Mouse (Mus musculus) limb, embryonic 13.5 days (tissue): Measurements from ENCODE around the gene Trmt13. TPM values are rescaled to one million over a fixed set of nuclear protein-coding genes. Genes with fewer than 3 reads are reported as not detected.

Experiments used
- ATAC-seq: fragments of 200-750 bp; cut with Nextera tagmentation; 2 replicates; pipeline ENCODE4 v1.8.0; 2017; ENCODE audit warnings: low read depth, moderate number of reproducible peaks, moderate TSS enrichment; ENCODE audit not compliant: low FRiP score
- H3K27ac ChIP-seq: fragments of 300-500 bp; sonication (generic); 2 replicates; pipeline ENCODE4 v1.5.1; 2015; ENCODE audit warnings: inconsistent platforms, mild to moderate bottlenecking, moderate library complexity
- H3K27me3 ChIP-seq: fragments of 300-500 bp; sonication (generic); 2 replicates; pipeline ENCODE4 v1.6.1; 2015; ENCODE audit warnings: mild to moderate bottlenecking, inconsistent platforms
- H3K36me3 ChIP-seq: fragments of 300-500 bp; sonication (generic); 2 replicates; pipeline ENCODE4 v1.6.1; 2015; ENCODE audit warnings: inconsistent platforms, mild to moderate bottlenecking, moderate library complexity
- H3K4me1 ChIP-seq: fragments of 300-500 bp; sonication (generic); 2 replicates; pipeline ENCODE4 v1.6.1; 2015; ENCODE audit warnings: inconsistent platforms
- H3K4me2 ChIP-seq: fragments of 300-500 bp; sonication (generic); replicated peaks from 2 replicates; pipeline ENCODE4 v1.6.1; 2015; ENCODE audit warnings: inconsistent platforms, mild to moderate bottlenecking, moderate library complexity
- H3K4me3 ChIP-seq: fragments of 300-500 bp; sonication (generic); 2 replicates; pipeline ENCODE4 v1.5.1; 2015; ENCODE audit warnings: moderate library complexity, mild to moderate bottlenecking, inconsistent platforms
- H3K9ac ChIP-seq: fragments of 300-500 bp; sonication (generic); 2 replicates; pipeline ENCODE4 v1.6.1; 2015; ENCODE audit warnings: mild to moderate bottlenecking, inconsistent platforms
- H3K9me3 ChIP-seq: fragments of 300-500 bp; sonication (generic); 2 replicates; pipeline ENCODE4 v1.6.1; 2016; ENCODE audit warnings: inconsistent platforms
- WGBS: fragments of 180-500 bp; shearing (Covaris S2); methylation state at CpG from one replicate; pipeline ENCODE4 v1.1.7; 2015; 5-methylcytosine and 5-hydroxymethylcytosine counted together
- polyA plus RNA-seq: library from polyadenylated mRNA; unstranded; fragments of >200 nt; fragmentation: Nextera tagmentation; extraction: Ambion mirVana; gene quantifications from 2 replicates; pipeline ENCODE4 v1.2.1, GENCODE M21; 2015

Trmt13 gene
- polyA plus RNA-seq, 1 experiment from 2014 or later = 39.1 TPM

- no peak overlapping the region for H3K4me3 ChIP-seq
- H3K9ac ChIP-seq = no peak overlapping the region
- no peak overlapping the region for H3K4me2 ChIP-seq
- H3K27ac ChIP-seq = no peak overlapping the region
- no peaks in the 10 kb centered on the region for H3K9me3 ChIP-seq
- peaks cover 11% of the 10 kb centered on the region for H3K4me1 ChIP-seq
- H3K27me3 ChIP-seq = no peaks in the 10 kb centered on the region
- H3K36me3 ChIP-seq = peaks cover 60% of the 10 kb centered on the region
- no peak for ATAC-seq
- WGBS = 94% methylated on average over 7 of the region's 7 CpGs
These were observed 34.4 kb upstream of the Trmt13 start for GRCm38 (mm10) chr3:116648805-116649204.

- Histone ChIP-seq H3K9me3 (no peaks in the 10 kb centered on the region), H3K4me3 (no peak overlapping the region), H3K27me3 (no peaks in the 10 kb centered on the region), H3K27ac (no peak overlapping the region), H3K36me3 (peaks cover 83% of the 10 kb centered on the region), H3K9ac (no peak overlapping the region), H3K4me2 (no peak overlapping the region), H3K4me1 (no peaks in the 10 kb centered on the region)
- 95% methylated on average over 1 of the region's 1 CpGs for WGBS
- no peak for ATAC-seq
These were observed 32.0 kb upstream of the Trmt13 start for GRCm38 (mm10) chr3:116646387-116646786.

- ATAC-seq = no peak
- peaks cover 95% of the 10 kb centered on the region for H3K36me3 ChIP-seq
- no peaks in the 10 kb centered on the region for H3K27me3 ChIP-seq
- no peak overlapping the region for H3K4me2 ChIP-seq
- no peak overlapping the region for H3K27ac ChIP-seq
- WGBS = 87% methylated on average over 2 of the region's 2 CpGs
- H3K4me1 ChIP-seq = no peaks in the 10 kb centered on the region
- no peak overlapping the region for H3K9ac ChIP-seq
- no peak overlapping the region for H3K4me3 ChIP-seq
- no peaks in the 10 kb centered on the region for H3K9me3 ChIP-seq
These were observed 28.0 kb upstream of the Trmt13 start for GRCm38 (mm10) chr3:116642373-116642772.

- H3K9ac ChIP-seq = no peak overlapping the region
- H3K4me2 ChIP-seq = no peak overlapping the region
- ATAC-seq = no peak
- 91% methylated on average over 6 of the region's 6 CpGs for WGBS
- no peaks in the 10 kb centered on the region for H3K9me3 ChIP-seq
- no peaks in the 10 kb centered on the region for H3K27me3 ChIP-seq
- H3K36me3 ChIP-seq = peaks cover 95% of the 10 kb centered on the region
- no peak overlapping the region for H3K27ac ChIP-seq
- no peak overlapping the region for H3K4me3 ChIP-seq
- H3K4me1 ChIP-seq = no peaks in the 10 kb centered on the region
These were observed 27.5 kb upstream of the Trmt13 start for GRCm38 (mm10) chr3:116641811-116642371.

GRCm38 (mm10) chr3:116640024-116640423 lies 25.6 kb upstream of the Trmt13 start:
- Histone ChIP-seq H3K9me3 (no peaks in the 10 kb centered on the region), H3K27ac (no peak overlapping the region), H3K9ac (no peak overlapping the region), H3K36me3 (peaks cover 93% of the 10 kb centered on the region), H3K4me3 (no peak overlapping the region), H3K4me2 (no peak overlapping the region), H3K27me3 (no peaks in the 10 kb centered on the region), H3K4me1 (no peaks in the 10 kb centered on the region)
- no peak for ATAC-seq
- 83% methylated on average over 1 of the region's 1 CpGs for WGBS

- no peak for ATAC-seq
- no peak overlapping the region for H3K27ac ChIP-seq
- H3K36me3 ChIP-seq = peaks cover 96% of the 10 kb centered on the region
- no peak overlapping the region for H3K9ac ChIP-seq
- H3K4me2 ChIP-seq = no peak overlapping the region
- 88% methylated on average over 7 of the region's 7 CpGs for WGBS
- H3K27me3 ChIP-seq = no peaks in the 10 kb centered on the region
- no peaks in the 10 kb centered on the region for H3K9me3 ChIP-seq
- no peaks in the 10 kb centered on the region for H3K4me1 ChIP-seq
- H3K4me3 ChIP-seq = no peak overlapping the region
These were observed 24.2 kb upstream of the Trmt13 start for GRCm38 (mm10) chr3:116638572-116638971.

- Histone ChIP-seq H3K9ac (no peak overlapping the region), H3K27ac (no peak overlapping the region), H3K4me2 (no peak overlapping the region), H3K9me3 (no peaks in the 10 kb centered on the region), H3K36me3 (peaks cover 95% of the 10 kb centered on the region), H3K4me1 (no peaks in the 10 kb centered on the region), H3K4me3 (no peak overlapping the region), H3K27me3 (no peaks in the 10 kb centered on the region)
- 84% methylated on average over 9 of the region's 9 CpGs for WGBS
- ATAC-seq = no peak
These were observed 23.5 kb upstream of the Trmt13 start for GRCm38 (mm10) chr3:116637693-116638476.

- H3K27me3 ChIP-seq = no peaks in the 10 kb centered on the region
- ATAC-seq = no peak
- H3K27ac ChIP-seq = no peak overlapping the region
- H3K4me1 ChIP-seq = no peaks in the 10 kb centered on the region
- H3K4me2 ChIP-seq = no peak overlapping the region
- H3K9me3 ChIP-seq = no peaks in the 10 kb centered on the region
- H3K36me3 ChIP-seq = peaks cover 88% of the 10 kb centered on the region
- 72% methylated on average over 5 of the region's 5 CpGs for WGBS
- no peak overlapping the region for H3K4me3 ChIP-seq
- H3K9ac ChIP-seq = no peak overlapping the region
These were observed 21.4 kb upstream of the Trmt13 start for GRCm38 (mm10) chr3:116635799-116636198.

- Histone ChIP-seq H3K27me3 (no peaks in the 10 kb centered on the region), H3K27ac (no peak overlapping the region), H3K9me3 (no peaks in the 10 kb centered on the region), H3K4me3 (no peak overlapping the region), H3K36me3 (peaks cover 88% of the 10 kb centered on the region), H3K4me2 (no peak overlapping the region), H3K4me1 (no peaks in the 10 kb centered on the region), H3K9ac (no peak overlapping the region)
- ATAC-seq = no peak
- 90% methylated on average over 8 of the region's 8 CpGs for WGBS
These were observed 20.5 kb upstream of the Trmt13 start for GRCm38 (mm10) chr3:116634853-116635252.

GRCm38 (mm10) chr3:116634091-116634490 lies 19.7 kb upstream of the Trmt13 start:
- no peak overlapping the region for H3K27ac ChIP-seq
- ATAC-seq = no peak
- H3K4me2 ChIP-seq = no peak overlapping the region
- H3K36me3 ChIP-seq = peaks cover 84% of the 10 kb centered on the region
- no peaks in the 10 kb centered on the region for H3K27me3 ChIP-seq
- no peak overlapping the region for H3K4me3 ChIP-seq
- no peaks in the 10 kb centered on the region for H3K4me1 ChIP-seq
- H3K9me3 ChIP-seq = no peaks in the 10 kb centered on the region
- 91% methylated on average over 3 of the region's 3 CpGs for WGBS
- H3K9ac ChIP-seq = no peak overlapping the region

- WGBS = 88% methylated on average over 3 of the region's 3 CpGs
- Histone ChIP-seq H3K36me3 (peaks cover 77% of the 10 kb centered on the region), H3K27me3 (no peaks in the 10 kb centered on the region), H3K9me3 (no peaks in the 10 kb centered on the region), H3K27ac (no peak overlapping the region), H3K4me1 (no peaks in the 10 kb centered on the region), H3K9ac (no peak overlapping the region), H3K4me3 (no peak overlapping the region), H3K4me2 (no peak overlapping the region)
- ATAC-seq = no peak
These were observed 18.6 kb upstream of the Trmt13 start for GRCm38 (mm10) chr3:116632971-116633370.

- 88% methylated on average over 1 of the region's 1 CpGs for WGBS
- H3K4me2 ChIP-seq = no peak overlapping the region
- H3K9me3 ChIP-seq = no peaks in the 10 kb centered on the region
- no peak overlapping the region for H3K9ac ChIP-seq
- no peak overlapping the region for H3K27ac ChIP-seq
- no peak for ATAC-seq
- no peaks in the 10 kb centered on the region for H3K27me3 ChIP-seq
- H3K4me3 ChIP-seq = no peak overlapping the region
- peaks cover 71% of the 10 kb centered on the region for H3K36me3 ChIP-seq
- no peaks in the 10 kb centered on the region for H3K4me1 ChIP-seq
These were observed 17.1 kb upstream of the Trmt13 start for GRCm38 (mm10) chr3:116631459-116631858.

- no peaks in the 10 kb centered on the region for H3K9me3 ChIP-seq
- no peak for ATAC-seq
- H3K9ac ChIP-seq = no peak overlapping the region
- 92% methylated on average over 7 of the region's 7 CpGs for WGBS
- no peaks in the 10 kb centered on the region for H3K27me3 ChIP-seq
- no peak overlapping the region for H3K4me3 ChIP-seq
- no peak overlapping the region for H3K27ac ChIP-seq
- peaks cover 50% of the 10 kb centered on the region for H3K36me3 ChIP-seq
- H3K4me2 ChIP-seq = no peak overlapping the region
- H3K4me1 ChIP-seq = no peaks in the 10 kb centered on the region
These were observed 8.3 kb upstream of the Trmt13 start for GRCm38 (mm10) chr3:116622641-116623040.
